Mouse (Mus musculus) embryonic facial prominence, embryonic 11.5 days (tissue): Measurements from ENCODE around the gene Serpinb9. TPM values are rescaled to one million over a fixed set of nuclear protein-coding genes. Genes with fewer than 3 reads are reported as not detected.

Source experiments
- ATAC-seq: fragments of 200-750 bp; cut with Nextera tagmentation; replicated peaks from 2 replicates; pipeline ENCODE4 v1.8.0; 2017; ENCODE audit warnings: low read depth; ENCODE audit not compliant: insufficient number of reproducible peaks, low FRiP score, low TSS enrichment
- DNase-seq: peaks from one replicate; pipeline ENCODE4 v3.0.0-alpha.2; 2015; ENCODE audit warnings: low spot score
- H3K27ac ChIP-seq: fragments of 300-500 bp; sonication (generic); replicated peaks from 2 replicates; pipeline ENCODE4 v1.5.1; 2014; ENCODE audit warnings: mild to moderate bottlenecking, low read depth, low read length, control low read depth
- H3K27me3 ChIP-seq: fragments of 300-500 bp; sonication (generic); 2 replicates; pipeline ENCODE4 v1.6.1; 2014; ENCODE audit warnings: mild to moderate bottlenecking, low read length, moderate library complexity, mixed read lengths; ENCODE audit not compliant: control insufficient read depth, insufficient read depth
- H3K36me3 ChIP-seq: fragments of 300-500 bp; sonication (generic); replicated peaks from 2 replicates; pipeline ENCODE4 v1.6.1; 2014; ENCODE audit warnings: low read depth, mild to moderate bottlenecking, low read length, moderate library complexity, mixed read lengths; ENCODE audit not compliant: control insufficient read depth, insufficient read depth
- H3K4me1 ChIP-seq: fragments of 300-500 bp; sonication (generic); 2 replicates; pipeline ENCODE4 v1.6.1; 2014; ENCODE audit warnings: low read length, mixed read lengths; ENCODE audit not compliant: control insufficient read depth, insufficient read depth
- H3K4me2 ChIP-seq: fragments of 300-500 bp; sonication (generic); 2 replicates; pipeline ENCODE4 v1.6.1; 2014; ENCODE audit warnings: low read depth, mild to moderate bottlenecking, control low read depth, low read length, moderate library complexity
- H3K4me3 ChIP-seq: fragments of 300-500 bp; sonication (generic); 2 replicates; pipeline ENCODE4 v1.5.1; 2014; ENCODE audit warnings: low read depth, low read length, control low read depth
- H3K9ac ChIP-seq: fragments of 300-500 bp; sonication (generic); replicated peaks from 2 replicates; pipeline ENCODE4 v1.6.1; 2014; ENCODE audit warnings: mild to moderate bottlenecking, control low read depth, low read length
- H3K9me3 ChIP-seq: fragments of 300-500 bp; sonication (generic); replicated peaks from 2 replicates; pipeline ENCODE4 v1.6.1; 2016; ENCODE audit warnings: mild to moderate bottlenecking, low read length, inconsistent platforms, mixed read lengths; ENCODE audit not compliant: control insufficient read depth
- WGBS: fragments of 180-500 bp; shearing (Covaris S2); extraction: QIAGEN DNeasy Blood & Tissue Kit; methylation state at CpG from one replicate; pipeline ENCODE4 v1.1.7; 2014; 5-methylcytosine and 5-hydroxymethylcytosine counted together
- polyA plus RNA-seq: library from polyadenylated mRNA; unstranded; fragments of >200 nt; fragmentation: Nextera tagmentation; extraction: Ambion mirVana; gene quantifications from 2 replicates; pipeline ENCODE4 v1.2.1, GENCODE M21; 2014

Gene Serpinb9
- polyA plus RNA-seq, 1 experiment from 2014 or later = 2.7 TPM

GRCm38 (mm10) chr13:33005501-33006075 lies 2.5 kb downstream of the Serpinb9 start:
- Histone ChIP-seq H3K36me3 (no peaks in the 10 kb centered on the region), H3K4me2 (no peak overlapping the region), H3K9ac (no peak overlapping the region), H3K27ac (no peak overlapping the region), H3K4me1 (no peaks in the 10 kb centered on the region), H3K4me3 (no peak overlapping the region), H3K9me3 (no peaks in the 10 kb centered on the region), H3K27me3 (no peaks in the 10 kb centered on the region)
- peak; percentile 4 for DNase-seq
- WGBS = 59% methylated on average over 2 of the region's 2 CpGs
- no peak for ATAC-seq

GRCm38 (mm10) chr13:33006555-33006954 lies 3.5 kb downstream of the Serpinb9 start:
- H3K4me3 ChIP-seq = no peak overlapping the region
- no peak overlapping the region for H3K4me2 ChIP-seq
- ATAC-seq = no peak
- H3K27me3 ChIP-seq = no peaks in the 10 kb centered on the region
- WGBS = 84% methylated on average over 3 of the region's 3 CpGs
- no peaks in the 10 kb centered on the region for H3K9me3 ChIP-seq
- H3K9ac ChIP-seq = no peak overlapping the region
- no peak overlapping the region for H3K27ac ChIP-seq
- H3K4me1 ChIP-seq = no peaks in the 10 kb centered on the region
- DNase-seq = no peak
- H3K36me3 ChIP-seq = no peaks in the 10 kb centered on the region

- H3K27me3 ChIP-seq = no peaks in the 10 kb centered on the region
- no peak overlapping the region for H3K4me2 ChIP-seq
- no peak overlapping the region for H3K27ac ChIP-seq
- 75% methylated on average over 1 of the region's 1 CpGs for WGBS
- no peak overlapping the region for H3K4me3 ChIP-seq
- H3K4me1 ChIP-seq = no peaks in the 10 kb centered on the region
- ATAC-seq (no peak), DNase-seq (no peak)
- H3K9me3 ChIP-seq = no peaks in the 10 kb centered on the region
- no peak overlapping the region for H3K9ac ChIP-seq
- H3K36me3 ChIP-seq = no peaks in the 10 kb centered on the region
Measured at GRCm38 (mm10) chr13:33012395-33012794, 9.3 kb downstream of the Serpinb9 start.

GRCm38 (mm10) chr13:33013271-33013670 lies 10.2 kb downstream of the Serpinb9 start:
- Histone ChIP-seq H3K4me2 (no peak overlapping the region), H3K27ac (no peak overlapping the region), H3K27me3 (no peaks in the 10 kb centered on the region), H3K4me3 (no peak overlapping the region), H3K4me1 (no peaks in the 10 kb centered on the region), H3K36me3 (no peaks in the 10 kb centered on the region), H3K9me3 (no peaks in the 10 kb centered on the region), H3K9ac (no peak overlapping the region)
- DNase-seq = no peak
- ATAC-seq = no peak
- WGBS = 77% methylated on average over 2 of the region's 2 CpGs

- 81% methylated on average over 1 of the region's 1 CpGs for WGBS
Measured at GRCm38 (mm10) chr13:33022371-33022770, 19.3 kb downstream of the Serpinb9 start.

DNA sequence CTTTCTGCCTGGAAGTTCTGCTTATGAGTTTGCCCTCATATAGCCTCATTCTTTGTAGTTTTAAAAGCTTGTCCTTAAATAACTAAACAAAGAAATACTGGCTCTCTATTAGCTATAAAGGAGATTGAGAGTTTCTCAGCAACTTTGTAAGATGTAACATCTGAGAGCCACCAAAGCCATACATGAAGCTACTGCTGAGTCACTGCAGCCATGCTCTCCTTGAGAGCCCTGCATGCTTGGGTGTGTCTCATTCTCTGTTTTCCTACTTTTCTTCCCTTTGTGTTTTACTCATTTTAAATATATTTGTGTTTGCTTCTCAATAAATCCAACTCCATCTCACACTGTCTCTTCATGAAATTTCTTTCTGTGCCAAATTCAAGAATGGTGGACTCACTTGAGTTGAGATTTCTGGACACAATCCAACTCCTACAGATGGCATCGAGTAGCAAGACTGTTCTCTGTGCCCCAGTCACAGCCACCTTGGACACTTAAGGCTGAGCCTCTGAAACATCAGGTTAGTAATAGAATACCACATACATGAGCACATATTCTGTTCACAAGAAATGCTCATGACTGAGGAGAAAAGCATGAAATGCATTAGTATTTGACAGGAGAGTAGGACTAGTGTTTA lies 23.5 kb downstream of the Serpinb9 start:
- no peak for DNase-seq
- H3K9ac ChIP-seq = no peak overlapping the region
- no peaks in the 10 kb centered on the region for H3K36me3 ChIP-seq
- H3K4me1 ChIP-seq = no peaks in the 10 kb centered on the region
- WGBS = 84% methylated on average over 1 of the region's 1 CpGs
- H3K27me3 ChIP-seq = no peaks in the 10 kb centered on the region
- H3K9me3 ChIP-seq = no peaks in the 10 kb centered on the region
- no peak overlapping the region for H3K4me3 ChIP-seq
- ATAC-seq = no peak
- no peak overlapping the region for H3K27ac ChIP-seq
- no peak overlapping the region for H3K4me2 ChIP-seq

More at GRCm38 (mm10) chr13:33022371-33022770, 19.3 kb downstream of the Serpinb9 start:
- Histone ChIP-seq H3K9ac (no peak overlapping the region), H3K4me3 (no peak overlapping the region), H3K9me3 (no peaks in the 10 kb centered on the region), H3K27ac (no peak overlapping the region), H3K36me3 (no peaks in the 10 kb centered on the region), H3K27me3 (no peaks in the 10 kb centered on the region), H3K4me1 (no peaks in the 10 kb centered on the region), H3K4me2 (no peak overlapping the region)
- ATAC-seq (no peak), DNase-seq (no peak)

DNA sequence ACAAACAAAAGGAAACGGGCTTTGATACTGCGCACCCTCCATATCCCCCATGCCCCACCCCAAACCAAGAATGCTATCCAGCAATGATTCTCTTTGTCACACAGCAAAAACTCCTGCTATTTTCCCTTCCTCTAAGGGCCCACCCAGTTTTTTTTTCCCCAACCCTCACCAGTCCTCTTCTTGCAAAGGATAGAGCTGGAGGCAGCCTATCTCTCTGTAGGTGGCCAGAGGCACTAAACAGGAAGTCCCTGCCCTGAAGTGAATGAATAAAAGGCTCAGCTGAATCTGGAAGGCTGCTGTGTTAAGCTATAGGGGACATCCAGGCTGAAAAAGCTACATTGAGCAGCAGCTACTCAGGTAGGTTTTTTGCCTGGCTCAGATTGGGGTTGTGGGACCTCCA lies 24.2 kb downstream of the Serpinb9 start, which contains the start of gene Serpinb9b:
Gene Serpinb9b, plus strand, starts transcription at position 173 of the 400 bp plus-strand sequence.
- no peaks in the 10 kb centered on the region for H3K4me1 ChIP-seq
- H3K4me3 ChIP-seq = no peak within 1 kb of the TSS
- ATAC-seq (no peak), DNase-seq (no peak)
- no peaks in the 10 kb centered on the region for H3K36me3 ChIP-seq
- no peak within 1 kb of the TSS for H3K27ac ChIP-seq
- no peaks in the 10 kb centered on the region for H3K27me3 ChIP-seq
- no peak within 1 kb of the TSS for H3K4me2 ChIP-seq
- no peaks in the 10 kb centered on the region for H3K9me3 ChIP-seq
- H3K9ac ChIP-seq = no peak within 1 kb of the TSS
- WGBS = 91% methylated on average over 2 of the region's 2 CpGs

- DNase-seq = no peak
- Histone ChIP-seq H3K4me3 (no peak overlapping the region), H3K27ac (no peak overlapping the region), H3K27me3 (no peaks in the 10 kb centered on the region), H3K4me1 (no peaks in the 10 kb centered on the region), H3K36me3 (no peaks in the 10 kb centered on the region), H3K9me3 (no peaks in the 10 kb centered on the region), H3K9ac (no peak overlapping the region), H3K4me2 (no peak overlapping the region)
- no peak for ATAC-seq
- 51% methylated on average over 2 of the region's 2 CpGs for WGBS
Measured at GRCm38 (mm10) chr13:33028146-33028545, 25.1 kb downstream of the Serpinb9 start.
